Mouse (Mus musculus): ENCODE data around the gene Arhgap42.

DNA sequence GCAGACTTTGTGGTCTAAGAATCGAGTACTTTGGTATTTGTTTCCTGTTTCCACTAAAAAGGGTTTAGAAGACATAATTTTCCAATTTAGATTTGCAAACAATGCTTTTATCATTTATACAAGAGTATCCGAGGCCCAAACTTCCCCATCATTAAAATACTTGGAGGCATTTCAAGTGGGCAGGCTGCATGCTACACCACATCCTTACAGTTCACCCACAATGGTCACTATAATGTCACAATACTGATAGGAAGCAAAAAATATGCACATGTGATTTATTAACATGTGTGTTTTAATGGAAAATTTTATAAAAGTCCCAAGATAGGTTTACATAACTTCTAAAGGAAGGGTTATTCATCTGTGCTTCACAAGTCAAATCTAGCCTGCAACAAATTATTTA lies 242.4 kb downstream of the Arhgap42 start:
- TF ChIP-seq EP300 (IDR thresholded peaks at IDR 0.05; ENCODE audit: insufficient read depth, low read depth, low read length): no peak
- TF ChIP-seq CTCF (IDR thresholded peaks at IDR 0.05; ENCODE audit: low read depth, low read length): no peak
- no peak for TF ChIP-seq POLR2A (IDR thresholded peaks at IDR 0.05; ENCODE audit: insufficient read depth, low read length)

All from ES-Bruce4 (cell line).